Mouse (Mus musculus) stomach, embryonic 16.5 days (tissue): ENCODE data around the gene Tdrd1. TPM values are rescaled to one million over a fixed set of nuclear protein-coding genes. Genes with fewer than 3 reads are reported as not detected.

Experiments used
- ATAC-seq: fragments of 200-750 bp; cut with Nextera tagmentation; 2 replicates; pipeline ENCODE4 v1.8.0; 2017; ENCODE audit warnings: moderate number of reproducible peaks, moderate TSS enrichment; ENCODE audit not compliant: insufficient read depth, low FRiP score
- H3K27ac ChIP-seq: fragments of 300-500 bp; sonication (generic); 2 replicates; pipeline ENCODE4 v1.5.1; 2014; ENCODE audit warnings: low read length
- H3K27me3 ChIP-seq: fragments of 300-500 bp; sonication (generic); 2 replicates; pipeline ENCODE4 v1.6.1; 2014; ENCODE audit warnings: low read length, control low read depth, mixed read lengths; ENCODE audit not compliant: control insufficient read depth, insufficient read depth
- H3K36me3 ChIP-seq: fragments of 300-500 bp; sonication (generic); 2 replicates; pipeline ENCODE4 v1.6.1; 2014; ENCODE audit warnings: low read length; ENCODE audit not compliant: control insufficient read depth, insufficient read depth
- H3K4me1 ChIP-seq: fragments of 300-500 bp; sonication (generic); 2 replicates; pipeline ENCODE4 v1.6.1; 2014; ENCODE audit warnings: low read length, control low read depth, mixed read lengths; ENCODE audit not compliant: control insufficient read depth, insufficient read depth
- H3K4me2 ChIP-seq: fragments of 300-500 bp; sonication (generic); 2 replicates; pipeline ENCODE4 v1.6.1; 2014; ENCODE audit warnings: low read depth, low read length, mixed read lengths
- H3K4me3 ChIP-seq: fragments of 300-500 bp; sonication (generic); replicated peaks from 2 replicates; pipeline ENCODE4 v1.5.1; 2014; ENCODE audit warnings: mild to moderate bottlenecking, low read length
- H3K9ac ChIP-seq: fragments of 300-500 bp; sonication (generic); 2 replicates; pipeline ENCODE4 v1.6.1; 2014; ENCODE audit warnings: low read length
- H3K9me3 ChIP-seq: fragments of 300-500 bp; sonication (generic); replicated peaks from 2 replicates; pipeline ENCODE4 v1.6.1; 2016; ENCODE audit warnings: low read length, control low read depth; ENCODE audit not compliant: control insufficient read depth
- WGBS: fragments of 180-500 bp; shearing (Covaris S2); extraction: QIAGEN DNeasy Blood & Tissue Kit; methylation state at CpG from one replicate; pipeline ENCODE4 v1.1.7; 2014; 5-methylcytosine and 5-hydroxymethylcytosine counted together
- polyA plus RNA-seq: library from polyadenylated mRNA; unstranded; fragments of >200 nt; fragmentation: Nextera tagmentation; extraction: Ambion mirVana; gene quantifications from 2 replicates; pipeline ENCODE4 v1.2.1, GENCODE M21; 2015

The Tdrd1 gene
- polyA plus RNA-seq, 1 experiment from 2014 or later, result 3.1 TPM

- Histone ChIP-seq H3K9ac (no peak overlapping the region), H3K27ac (no peak overlapping the region), H3K9me3 (no peaks in the 10 kb centered on the region), H3K27me3 (no peaks in the 10 kb centered on the region), H3K36me3 (peaks cover 26% of the 10 kb centered on the region), H3K4me1 (no peaks in the 10 kb centered on the region), H3K4me2 (no peak overlapping the region), H3K4me3 (no peak overlapping the region)
- no peak for ATAC-seq
- 85% methylated on average over 10 of the region's 10 CpGs for WGBS
Observed at GRCm38 (mm10) chr19:56801656-56802351, 24.2 kb upstream of the Tdrd1 start.

GRCm38 (mm10) chr19:56802352-56802746, 23.7 kb upstream of the Tdrd1 start:
- Histone ChIP-seq H3K4me1 (no peaks in the 10 kb centered on the region), H3K9ac (no peak overlapping the region), H3K9me3 (no peaks in the 10 kb centered on the region), H3K36me3 (peaks cover 30% of the 10 kb centered on the region), H3K27ac (no peak overlapping the region), H3K27me3 (no peaks in the 10 kb centered on the region), H3K4me3 (no peak overlapping the region), H3K4me2 (no peak overlapping the region)
- no peak for ATAC-seq
- WGBS, result 83% methylated on average over 3 of the region's 3 CpGs

- WGBS, result 86% methylated on average over 2 of the region's 2 CpGs
Observed at GRCm38 (mm10) chr19:56805366-56805765, 20.6 kb upstream of the Tdrd1 start.

GRCm38 (mm10) chr19:56807122-56807521, 18.9 kb upstream of the Tdrd1 start:
- peak; percentile 25; the same call in 1 of the 2 replicates for ATAC-seq
- no peak overlapping the region for H3K4me3 ChIP-seq
- H3K4me2 ChIP-seq, result no peak overlapping the region
- no peak overlapping the region for H3K27ac ChIP-seq
- no peak overlapping the region for H3K9ac ChIP-seq
- H3K9me3 ChIP-seq, result no peaks in the 10 kb centered on the region
- peaks cover 25% of the 10 kb centered on the region for H3K36me3 ChIP-seq
- 56% methylated on average over 5 of the region's 5 CpGs for WGBS
- 0 out of 2 replicates have a peak, but pooled peaks cover 3% of the 10 kb centered on the region for H3K4me1 ChIP-seq
- no peaks in the 10 kb centered on the region for H3K27me3 ChIP-seq

More at GRCm38 (mm10) chr19:56805366-56805765, 20.6 kb upstream of the Tdrd1 start:
- Histone ChIP-seq H3K4me1 (no peaks in the 10 kb centered on the region), H3K9ac (no peak overlapping the region), H3K4me3 (no peak overlapping the region), H3K4me2 (no peak overlapping the region), H3K9me3 (no peaks in the 10 kb centered on the region), H3K27ac (no peak overlapping the region), H3K36me3 (peaks cover 32% of the 10 kb centered on the region), H3K27me3 (no peaks in the 10 kb centered on the region)
- no peak for ATAC-seq

GRCm38 (mm10) chr19:56808771-56809170, 17.2 kb upstream of the Tdrd1 start:
- 55% methylated on average over 5 of the region's 5 CpGs for WGBS
- Histone ChIP-seq H3K4me1 (0 out of 2 replicates have a peak, but pooled peaks cover 3% of the 10 kb centered on the region), H3K4me2 (no peak overlapping the region), H3K36me3 (peaks cover 25% of the 10 kb centered on the region), H3K27ac (no peak overlapping the region), H3K9ac (no peak overlapping the region), H3K9me3 (no peaks in the 10 kb centered on the region), H3K27me3 (no peaks in the 10 kb centered on the region), H3K4me3 (no peak overlapping the region)
- ATAC-seq, result no peak

- Histone ChIP-seq H3K9ac (no peak overlapping the region), H3K9me3 (no peaks in the 10 kb centered on the region), H3K4me1 (0 out of 2 replicates have a peak, but pooled peaks cover 3% of the 10 kb centered on the region), H3K36me3 (peaks cover 21% of the 10 kb centered on the region; the same call in 1 of the 2 replicates), H3K4me3 (no peak overlapping the region), H3K27ac (no peak overlapping the region), H3K27me3 (no peaks in the 10 kb centered on the region), H3K4me2 (no peak overlapping the region)
- ATAC-seq, result no peak
Observed at GRCm38 (mm10) chr19:56810641-56811146, 15.3 kb upstream of the Tdrd1 start.

- Histone ChIP-seq H3K36me3 (peaks cover 18% of the 10 kb centered on the region; the same call in 1 of the 2 replicates), H3K4me3 (no peak overlapping the region), H3K27me3 (no peaks in the 10 kb centered on the region), H3K27ac (no peak overlapping the region), H3K4me2 (no peak overlapping the region), H3K4me1 (peaks cover 7% of the 10 kb centered on the region; the same call in 1 of the 2 replicates), H3K9me3 (no peaks in the 10 kb centered on the region), H3K9ac (no peak overlapping the region)
- whole genome bisulfite sequencing, result 39% methylated on average over 9 of the region's 9 CpGs
- ATAC-seq, result peak; percentile 53; the same call in 1 of the 2 replicates
Observed at GRCm38 (mm10) chr19:56811590-56811989, 14.4 kb upstream of the Tdrd1 start.

GRCm38 (mm10) chr19:56813360-56813759, 12.6 kb upstream of the Tdrd1 start:
- Histone ChIP-seq H3K27ac (no peak overlapping the region), H3K4me1 (peaks cover 20% of the 10 kb centered on the region), H3K27me3 (no peaks in the 10 kb centered on the region), H3K9me3 (no peaks in the 10 kb centered on the region), H3K9ac (no peak overlapping the region), H3K4me3 (no peak overlapping the region), H3K36me3 (peaks cover 6% of the 10 kb centered on the region; the same call in 1 of the 2 replicates), H3K4me2 (no peak overlapping the region)
- WGBS, result 84% methylated on average over 4 of the region's 4 CpGs
- ATAC-seq, result no peak

- Histone ChIP-seq H3K4me2 (peak overlapping the region; percentile 20; the same call in 1 of the 2 replicates), H3K9ac (0 out of 2 replicates have a peak overlapping the region, but pooled peaks have one; percentile 32), H3K27me3 (no peaks in the 10 kb centered on the region), H3K4me1 (peaks cover 29% of the 10 kb centered on the region), H3K27ac (peak overlapping the region; percentile 38), H3K36me3 (no peaks in the 10 kb centered on the region), H3K9me3 (no peaks in the 10 kb centered on the region), H3K4me3 (0 out of 2 replicates have a peak overlapping the region, but pooled peaks have one; percentile 2)
- ATAC-seq, result no peak
- WGBS, result 27% methylated on average over 14 of the region's 14 CpGs
Observed at GRCm38 (mm10) chr19:56817851-56818526, 8.0 kb upstream of the Tdrd1 start.
